Mouse (Mus musculus) G1E (cell line): Measurements from ENCODE around the gene Mon1a. TPM values are rescaled to one million over a fixed set of nuclear protein-coding genes. Genes with fewer than 3 reads are reported as not detected.

Source experiments
- ATAC-seq: 2 replicates; pipeline ENCODE4 v1.8.0; 2016; ENCODE audit warnings: mild to moderate bottlenecking; ENCODE audit not compliant: insufficient number of reproducible peaks, poor library complexity, low FRiP score, severe bottlenecking; ENCODE audit errors: extremely low read depth
- DNase-seq: peaks from one replicate; pipeline ENCODE4 v3.0.0; 2012; ENCODE audit warnings: low spot score
- H3K27me3 ChIP-seq: 2 replicates; pipeline ENCODE4 v1.6.1; 2012; ENCODE audit warnings: mild to moderate bottlenecking, low read length, inconsistent platforms; ENCODE audit not compliant: insufficient read depth
- H3K36me3 ChIP-seq: replicated peaks from 2 replicates; pipeline ENCODE3; 2012; ENCODE audit warnings: mild to moderate bottlenecking, inconsistent platforms
- H3K4me1 ChIP-seq: 2 replicates; pipeline ENCODE4 v1.6.1; 2012; ENCODE audit warnings: low read depth, low read length, inconsistent platforms, mixed read lengths; ENCODE audit not compliant: insufficient read depth
- H3K4me3 ChIP-seq: 2 replicates; pipeline ENCODE4 v1.5.1; 2012; ENCODE audit warnings: low read depth, mild to moderate bottlenecking, inconsistent platforms, low read length, moderate library complexity, mixed read lengths
- H3K9me3 ChIP-seq: replicated peaks from 2 replicates; pipeline ENCODE4 v1.6.1; 2012; ENCODE audit warnings: inconsistent platforms
- CTCF ChIP-seq: IDR thresholded peaks from 2 replicates; pipeline ENCODE4 v1.5.1; 2012; ENCODE audit warnings: low read depth, low read length, inconsistent platforms, mixed read lengths
- GATA1 ChIP-seq: IDR thresholded peaks from 2 replicates; pipeline ENCODE4 v1.6.1; 2012; ENCODE audit warnings: borderline replicate concordance, low read length, inconsistent platforms, mixed read lengths
- GATA2 ChIP-seq: IDR thresholded peaks from 2 replicates; pipeline ENCODE4 v1.6.1; 2012; ENCODE audit warnings: low read depth, low read length, inconsistent platforms, borderline replicate concordance
- POLR2AphosphoS5 ChIP-seq: IDR thresholded peaks from 2 replicates; pipeline ENCODE4 v1.6.1; 2012; ENCODE audit warnings: low read depth, low read length, inconsistent platforms; ENCODE audit not compliant: insufficient replicate concordance
- TAL1 ChIP-seq: conservative IDR thresholded peaks from 2 replicates; pipeline ENCODE4 v1.6.1; 2012; ENCODE audit warnings: low read depth, low read length, inconsistent platforms, mixed read lengths
- polyA plus RNA-seq: library from polyadenylated mRNA; stranded (reverse); fragments of >175 nt; gene quantifications from 2 replicates; pipeline ENCODE4 v1.2.3, GENCODE M21; 2012
- total RNA-seq, 2 experiments: library from RNA; stranded (forward) in 1 of 2; stranded (reverse) in 1 of 2; fragments of 200-1000 nt in 1 of 2; fragments of >200 nt in 1 of 2; fragmentation: Nextera tagmentation in 1 of 2; gene quantifications; 2 replicates each; pipeline ENCODE4 v1.2.3; 2014 to 2017

Gene Mon1a
- total and polyA plus RNA-seq, 3 experiments: 2.0 to 13.6 (median 12.8) TPM

DNA sequence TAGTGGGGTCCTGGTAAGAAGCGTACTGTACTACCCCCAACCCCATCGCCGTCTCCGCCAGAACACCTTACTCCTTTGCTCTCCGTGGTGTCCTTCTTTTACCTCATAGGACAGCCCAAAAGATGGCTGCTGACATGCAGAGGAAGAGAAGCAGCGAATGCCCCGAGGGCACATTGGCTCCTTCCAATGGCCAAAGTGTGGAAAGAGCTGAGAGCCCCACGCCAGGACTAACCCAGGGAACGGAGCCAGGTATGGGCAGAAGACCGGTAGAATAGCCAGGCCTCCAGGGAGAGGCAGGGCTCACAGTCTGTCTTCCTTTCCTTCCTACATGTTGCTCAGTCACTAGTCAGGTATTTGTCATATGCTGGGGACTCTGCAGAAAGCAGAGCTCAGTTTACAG is 10.6 kb downstream of the Mon1a start:
- TF ChIP-seq GATA2 (no peak), POLR2AphosphoS5 (no peak), CTCF (no peak), TAL1 (no peak), GATA1 (no peak)
- Histone ChIP-seq H3K36me3 (peaks cover 69% of the 10 kb centered on the region), H3K4me1 (no peaks in the 10 kb centered on the region), H3K4me3 (no peak overlapping the region), H3K27me3 (no peaks in the 10 kb centered on the region), H3K9me3 (no peaks in the 10 kb centered on the region)
- no peak for DNase-seq
- no peak for ATAC-seq

DNA sequence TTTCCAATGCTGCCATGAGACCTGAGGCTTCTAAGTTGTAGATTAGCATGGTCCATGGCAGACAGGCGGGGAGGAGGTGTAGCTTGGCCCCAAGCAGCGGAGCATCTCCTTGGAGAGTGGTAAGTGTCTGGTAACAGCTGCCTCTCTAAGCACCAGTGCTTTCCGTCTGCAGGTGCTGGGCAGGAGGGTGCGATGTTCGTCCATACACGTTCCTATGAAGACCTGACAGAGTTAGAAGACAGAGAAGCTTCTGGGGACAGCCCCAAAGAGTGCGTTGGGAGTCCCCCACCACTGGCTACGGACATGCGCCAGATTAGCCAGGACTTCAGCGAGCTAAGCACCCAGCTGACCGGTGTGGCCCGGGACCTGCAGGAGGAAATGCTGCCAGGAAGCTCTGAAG is 11.9 kb downstream of the Mon1a start:
- Histone ChIP-seq H3K36me3 (peaks cover 67% of the 10 kb centered on the region), H3K4me3 (no peak overlapping the region), H3K9me3 (no peaks in the 10 kb centered on the region), H3K27me3 (no peaks in the 10 kb centered on the region), H3K4me1 (no peaks in the 10 kb centered on the region; the same call in 1 of the 2 replicates)
- ATAC-seq (no peak), DNase-seq (no peak)
- TF ChIP-seq CTCF (no peak), TAL1 (no peak), GATA1 (no peak), GATA2 (no peak), POLR2AphosphoS5 (no peak)

DNA sequence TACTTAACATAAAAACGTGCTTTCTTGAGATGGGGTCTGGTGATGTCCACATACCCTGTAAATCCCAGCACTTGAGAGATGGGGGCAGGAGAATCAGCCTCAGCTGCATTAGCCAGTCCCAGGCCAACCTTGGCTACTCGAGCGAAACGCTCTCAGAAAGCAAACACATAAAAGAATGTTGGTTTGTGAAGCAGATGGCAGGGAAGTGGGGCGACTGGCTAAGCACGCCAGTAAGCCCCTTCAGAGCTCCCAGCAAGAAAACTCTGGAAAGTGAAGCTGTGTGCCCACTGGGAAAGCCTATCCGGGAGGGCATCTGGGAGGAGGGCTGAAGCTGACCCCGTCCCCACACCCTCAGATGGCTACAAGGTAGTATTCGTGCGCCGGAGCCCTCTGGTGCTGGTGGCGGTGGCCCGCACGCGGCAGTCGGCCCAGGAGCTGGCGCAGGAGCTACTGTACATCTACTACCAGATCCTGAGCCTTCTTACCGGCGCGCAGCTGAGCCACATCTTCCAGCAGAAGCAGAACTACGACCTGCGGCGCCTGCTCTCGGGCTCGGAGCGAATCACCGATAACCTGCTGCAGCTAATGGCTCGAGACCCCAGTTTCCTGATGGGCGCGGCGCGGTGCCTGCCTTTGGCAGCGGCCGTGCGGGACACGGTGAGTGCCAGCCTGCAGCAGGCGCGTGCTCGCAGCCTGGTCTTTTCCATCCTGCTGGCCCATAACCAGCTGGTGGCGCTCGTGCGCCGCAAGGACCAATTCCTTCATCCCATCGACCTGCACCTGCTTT is 13.1 kb downstream of the Mon1a start:
- no peak for DNase-seq
- H3K4me3 ChIP-seq: no peak overlapping the region

DNA sequence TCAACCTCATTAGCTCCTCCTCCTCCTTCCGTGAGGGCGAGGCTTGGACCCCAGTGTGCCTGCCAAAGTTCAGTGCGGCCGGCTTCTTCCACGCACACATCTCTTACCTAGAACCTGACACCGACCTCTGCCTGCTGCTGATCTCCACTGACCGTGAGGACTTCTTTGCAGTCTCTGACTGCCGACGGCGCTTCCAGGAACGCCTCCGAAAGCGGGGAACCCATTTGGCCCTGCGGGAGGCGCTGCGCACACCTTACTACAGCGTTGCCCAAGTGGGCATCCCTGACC is 13.6 kb downstream of the Mon1a start:
- H3K4me1 ChIP-seq: peaks cover 6% of the 10 kb centered on the region
- TF ChIP-seq GATA2 (no peak), POLR2AphosphoS5 (no peak)
- H3K9me3 ChIP-seq: no peaks in the 10 kb centered on the region
- DNase-seq: no peak
- peaks cover 59% of the 10 kb centered on the region for H3K36me3 ChIP-seq
- no peak for ATAC-seq
- H3K27me3 ChIP-seq: peaks cover 3% of the 10 kb centered on the region; the same call in 1 of the 2 replicates
- no peak overlapping the region for H3K4me3 ChIP-seq

More for the DNA sequence above, 13.1 kb downstream of the Mon1a start:
- Histone ChIP-seq H3K36me3 (peaks cover 62% of the 10 kb centered on the region), H3K9me3 (no peaks in the 10 kb centered on the region), H3K4me1 (peaks cover under 1% of the 10 kb centered on the region; the same call in 1 of the 2 replicates), H3K27me3 (peaks cover under 1% of the 10 kb centered on the region; the same call in 1 of the 2 replicates)
- ATAC-seq: no peak
- TF ChIP-seq CTCF (0 out of 2 replicates have a peak, but pooled peaks have one; percentile 6), POLR2AphosphoS5 (no peak)

DNA sequence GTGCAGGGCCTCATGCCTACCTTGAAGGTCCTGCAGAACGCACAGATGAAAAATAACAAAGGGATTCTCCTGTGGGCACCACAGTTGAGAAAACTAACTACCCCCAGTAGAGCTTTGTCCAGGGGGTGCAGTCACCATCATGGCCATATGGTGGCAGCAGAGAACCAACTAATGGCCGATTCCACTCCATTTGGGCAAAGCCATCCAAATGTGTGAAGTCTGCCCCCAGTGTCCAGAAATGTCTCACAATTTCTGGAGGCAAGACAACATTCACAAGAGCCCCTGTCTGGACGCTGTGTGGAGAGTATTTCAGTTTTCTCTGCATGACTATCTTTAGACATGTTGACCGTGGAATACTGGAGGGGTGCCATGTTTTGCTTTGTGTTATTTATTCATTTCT is 16.8 kb downstream of the Mon1a start:
- ATAC-seq (peak; percentile 60), DNase-seq (peak; percentile 78)
- Histone ChIP-seq H3K9me3 (no peaks in the 10 kb centered on the region), H3K4me1 (peaks cover 27% of the 10 kb centered on the region), H3K4me3 (no peak overlapping the region), H3K36me3 (peaks cover 37% of the 10 kb centered on the region), H3K27me3 (peaks cover 23% of the 10 kb centered on the region)
- no peak for TF ChIP-seq POLR2AphosphoS5
- no peak for TF ChIP-seq TAL1
- TF ChIP-seq CTCF: peak; percentile 93

DNA sequence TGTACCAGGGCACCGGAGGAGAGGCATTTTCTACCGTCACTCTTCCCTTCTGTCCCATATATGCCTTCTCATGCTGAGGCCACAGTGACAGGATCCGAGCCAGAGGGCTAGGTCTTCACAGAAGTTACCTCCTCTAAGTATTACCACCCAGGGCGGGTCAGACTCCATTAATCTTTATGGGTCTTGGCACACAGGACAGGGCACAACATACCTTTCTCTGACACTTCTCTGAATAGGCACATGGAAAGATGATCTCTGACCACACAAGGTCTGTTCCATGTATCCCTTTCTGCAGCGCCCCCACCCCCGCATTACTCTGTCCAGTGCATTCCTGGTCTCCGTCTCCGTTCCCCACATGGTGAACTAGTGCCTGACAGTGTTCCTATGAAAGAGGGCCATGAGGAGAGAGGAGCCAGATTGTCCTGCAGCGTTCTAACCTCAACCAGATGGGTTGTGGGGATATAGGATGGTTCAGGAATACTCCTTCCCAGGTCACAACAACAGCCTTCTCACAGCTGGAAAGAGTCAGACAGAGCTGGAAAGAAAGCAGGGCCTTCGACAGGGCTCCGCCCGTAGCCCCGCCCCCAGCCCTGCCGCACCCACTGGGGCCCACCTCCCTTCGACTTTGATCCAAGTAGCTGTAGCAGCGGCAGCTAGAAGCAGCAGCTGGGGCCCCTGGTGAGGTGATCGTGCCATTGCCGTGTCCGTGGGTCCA is 18.5 kb downstream of the Mon1a start, which contains the start of gene Mst1r:
TSS of gene Mst1r (plus strand) at position 622 of the 715 bp plus-strand sequence.
- DNase-seq (peak; percentile 73), ATAC-seq (no peak; the same call in 1 of the 2 replicates)
- Histone ChIP-seq H3K4me1 (peaks cover 27% of the 10 kb centered on the region), H3K27me3 (peaks cover 37% of the 10 kb centered on the region), H3K9me3 (no peaks in the 10 kb centered on the region), H3K36me3 (peaks cover 20% of the 10 kb centered on the region), H3K4me3 (peak within 1 kb of the TSS; percentile 61; the same call in 1 of the 2 replicates)
- TF ChIP-seq POLR2AphosphoS5 (no peak), CTCF (no peak), TAL1 (no peak), GATA2 (no peak), GATA1 (no peak)
